Mouse (Mus musculus) retina, adult 2 months (tissue): Measurements from ENCODE around the gene Sema4b.

Source experiments
- DNase-seq: peaks from one replicate; pipeline ENCODE4 v3.0.0-alpha.2; 2012; ENCODE audit warnings: low read depth, low spot score

Sema4b gene

DNA sequence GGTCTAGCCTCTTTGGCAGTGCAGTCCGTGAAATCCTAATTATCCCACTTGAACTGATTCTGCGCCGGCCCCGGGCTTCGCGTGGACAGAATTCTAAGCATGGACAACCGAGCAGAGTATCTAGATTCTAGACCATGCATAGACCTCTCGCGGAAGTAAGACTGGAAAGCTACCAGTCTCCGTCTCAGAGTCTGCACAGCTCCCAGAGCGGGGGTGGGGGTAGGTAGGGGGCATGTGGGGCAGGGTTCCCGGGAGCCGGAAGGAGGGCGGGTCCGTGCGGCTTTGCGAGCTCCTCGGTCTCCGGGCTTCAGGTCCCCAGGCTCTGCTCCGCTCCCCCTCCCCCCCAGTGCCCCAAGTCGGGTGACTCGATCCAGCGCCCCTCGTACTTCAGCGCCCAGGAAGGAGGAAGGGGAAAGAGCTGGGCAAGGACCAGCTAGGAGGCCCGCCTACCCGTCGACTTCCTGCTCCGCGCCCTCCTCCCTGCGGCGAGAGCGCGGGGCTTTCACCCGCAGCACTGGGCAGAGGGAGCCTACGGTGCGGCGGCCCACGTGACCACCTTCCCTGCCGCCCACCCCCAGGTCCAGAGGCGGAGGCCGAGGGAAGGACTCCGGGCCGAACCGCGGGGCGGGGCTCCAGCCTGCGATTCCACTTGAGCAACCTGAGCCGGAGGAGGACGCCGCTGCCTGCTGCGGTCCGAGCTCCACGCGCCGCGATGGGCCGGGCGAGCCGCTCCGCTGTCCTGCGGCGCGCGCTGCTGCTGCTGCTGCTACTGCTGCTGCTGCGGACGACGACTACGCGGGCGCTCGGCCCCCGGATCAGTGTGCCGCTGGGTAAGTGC, 11.5 kb downstream of the Sema4b start:
- DNase-seq: no peak

DNA sequence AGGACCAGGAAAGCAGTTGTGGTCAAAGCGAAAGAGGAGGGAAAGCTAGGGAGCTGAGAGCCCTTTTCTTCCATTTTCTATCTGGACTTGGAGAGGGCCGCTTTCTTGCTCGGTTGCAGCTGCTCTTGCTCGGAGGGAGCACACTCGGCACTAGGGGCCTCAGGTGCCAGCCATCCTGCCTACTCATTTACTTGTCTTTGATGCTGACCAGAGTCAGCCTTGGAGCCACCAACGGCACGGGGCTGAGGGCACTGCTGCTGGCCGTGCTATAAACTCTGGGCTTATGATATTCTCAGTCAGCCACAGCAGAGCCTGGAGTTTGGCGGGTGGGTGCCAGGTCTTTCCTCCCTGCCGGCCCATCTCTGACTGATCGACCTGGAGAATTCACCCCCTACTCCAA, 12.2 kb downstream of the Sema4b start:
- DNase-seq: no peak

DNA sequence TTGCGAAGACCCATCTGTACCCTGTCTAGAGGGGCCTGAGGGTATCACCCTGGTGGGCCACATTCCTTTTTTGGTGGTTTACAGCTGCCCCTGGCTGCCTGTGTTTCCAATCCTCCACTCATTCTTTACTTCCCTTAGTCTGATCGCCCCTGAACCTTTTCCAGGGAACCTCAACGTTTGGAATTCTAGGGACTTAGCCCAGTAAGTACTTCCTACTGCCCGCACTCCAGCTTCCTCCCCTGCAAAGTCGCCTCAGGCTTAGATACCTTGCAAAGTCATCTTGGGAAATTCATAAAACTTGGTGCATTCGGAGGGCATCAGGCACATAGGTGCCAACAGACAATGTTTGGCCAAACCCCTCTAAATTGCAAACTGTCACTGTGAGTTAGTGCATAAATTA, 12.6 kb downstream of the Sema4b start:
- no peak for DNase-seq

DNA sequence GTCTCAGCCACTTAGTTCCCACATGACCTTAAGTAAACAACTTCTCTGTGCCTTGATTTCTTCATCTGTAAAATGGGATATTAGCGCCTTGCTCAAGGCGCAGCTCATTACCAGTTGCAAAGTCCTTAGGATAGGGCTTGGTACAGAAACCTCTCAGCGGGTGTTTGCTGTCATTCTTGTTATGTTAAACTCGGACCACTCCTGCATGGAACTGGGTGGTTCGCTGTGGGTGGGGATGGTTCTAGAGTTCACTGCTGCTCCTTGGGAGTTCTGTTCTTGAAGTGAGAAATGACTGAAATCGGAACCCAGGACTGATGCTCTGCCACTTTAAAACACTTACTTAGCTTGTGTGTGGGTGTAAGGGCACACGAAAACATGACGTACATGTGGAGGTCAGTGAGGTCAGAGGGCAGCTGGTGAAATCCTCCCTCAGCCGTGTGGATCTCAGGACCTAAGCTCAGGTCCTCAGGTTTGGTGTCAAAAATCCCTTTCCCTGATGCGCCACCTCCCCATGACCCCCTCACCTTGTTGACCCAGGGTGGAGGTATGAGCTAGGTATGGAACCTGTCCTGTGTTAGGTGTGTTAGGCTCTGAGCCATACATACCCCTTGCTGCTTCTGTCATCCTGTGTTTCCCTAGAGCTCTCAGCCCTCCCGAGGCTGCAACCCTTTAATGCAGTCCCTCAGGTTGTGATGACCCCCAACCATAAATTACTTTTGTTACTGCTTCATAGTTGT, 13.4 kb downstream of the Sema4b start:
- DNase-seq: no peak

DNA sequence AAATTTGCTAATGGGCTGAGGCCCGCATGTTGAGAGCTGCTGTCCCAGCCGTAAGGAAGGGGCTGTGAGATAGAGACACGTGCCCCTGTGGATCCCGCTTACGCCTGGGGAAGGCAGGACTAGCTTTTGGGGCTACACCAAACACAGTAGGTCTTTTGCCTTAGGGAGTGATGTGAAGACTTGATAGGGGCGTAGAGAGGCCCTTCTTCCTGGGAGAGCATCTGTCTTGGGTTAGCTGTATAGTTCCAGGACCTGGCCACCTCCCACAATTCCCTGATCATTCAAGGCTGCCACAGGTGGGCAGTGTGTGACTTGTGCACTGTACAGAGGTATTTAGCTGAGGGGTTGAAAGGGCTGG, 13.9 kb downstream of the Sema4b start:
- DNase-seq: no peak

DNA sequence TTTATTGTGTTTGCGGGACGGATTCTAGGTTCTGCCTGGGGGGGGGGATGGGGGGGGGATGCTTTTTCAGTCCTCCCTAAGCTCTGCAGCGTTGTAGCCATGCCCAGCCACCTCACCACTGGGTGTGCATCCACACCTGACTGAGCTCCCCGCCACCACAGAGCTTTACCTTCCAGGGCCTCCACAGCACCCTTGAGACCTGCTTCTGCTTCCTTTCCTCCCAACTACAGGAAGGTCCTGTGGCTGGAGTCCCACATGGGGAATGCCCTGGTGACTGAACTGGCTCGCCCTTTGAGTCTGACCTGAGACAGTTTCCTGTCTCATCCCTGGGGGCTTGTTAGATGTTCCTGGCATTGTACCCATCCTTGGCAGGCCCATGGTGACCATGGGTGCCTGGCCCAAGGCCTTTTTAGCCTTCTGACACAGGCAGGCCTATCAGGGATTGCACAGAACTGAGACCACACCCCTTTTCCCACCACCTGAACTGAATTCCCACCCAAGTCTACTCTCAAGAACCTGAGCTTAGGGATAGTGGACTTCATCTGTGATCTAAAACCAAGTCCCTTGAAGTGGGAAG, 14.4 kb downstream of the Sema4b start:
- DNase-seq: no peak

DNA sequence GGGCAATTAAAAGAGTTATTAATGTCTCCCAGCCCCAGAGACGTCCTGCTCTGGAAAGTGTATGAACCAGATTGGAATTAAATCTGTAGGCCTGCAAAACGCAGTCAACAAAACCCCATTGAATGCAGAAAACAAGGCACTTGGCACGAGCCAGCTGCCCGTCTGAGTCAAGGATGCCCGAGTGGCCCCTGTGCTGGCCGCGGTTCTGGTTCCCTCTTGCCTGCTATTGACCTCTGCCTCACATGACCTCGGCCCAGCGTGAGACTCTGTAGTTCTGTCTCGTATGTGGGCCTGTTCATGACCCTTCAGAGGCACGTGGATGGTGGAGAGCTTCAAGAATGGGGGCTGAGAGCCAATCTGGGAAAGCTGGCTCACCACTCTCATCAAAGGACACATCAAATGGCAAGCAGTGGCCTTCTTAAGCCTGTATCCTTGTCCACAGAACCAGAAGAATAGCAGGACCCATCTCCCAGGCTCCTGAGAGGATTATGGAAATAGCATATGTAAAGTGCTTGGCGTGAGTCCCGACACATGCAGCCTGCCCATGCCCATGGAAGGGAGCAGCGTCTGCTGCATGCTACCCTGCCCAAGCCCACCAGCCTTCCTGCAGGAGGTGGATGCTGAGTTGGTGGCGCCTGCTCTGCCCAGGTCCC, 15.4 kb downstream of the Sema4b start:
- DNase-seq: no peak

DNA sequence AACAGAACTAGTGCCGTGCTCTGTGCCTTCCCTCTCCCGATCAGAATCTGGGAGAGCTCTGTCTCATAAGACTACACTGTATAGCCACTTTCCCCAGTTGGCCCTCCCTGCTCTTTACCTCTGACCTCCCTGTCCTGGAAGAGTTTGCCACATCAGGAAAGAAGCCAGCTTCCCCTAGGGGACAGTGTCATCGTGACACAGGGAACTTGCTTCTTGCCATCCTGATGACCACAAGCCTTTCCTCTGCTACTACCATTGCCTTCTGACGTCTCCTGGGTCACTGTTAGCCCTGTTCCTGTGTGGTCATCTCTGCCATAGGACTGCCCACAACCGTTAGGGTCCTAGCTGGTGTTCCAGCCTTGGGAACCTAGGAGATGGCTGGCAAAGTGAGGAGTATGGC, 16.3 kb downstream of the Sema4b start:
- no peak for DNase-seq

DNA sequence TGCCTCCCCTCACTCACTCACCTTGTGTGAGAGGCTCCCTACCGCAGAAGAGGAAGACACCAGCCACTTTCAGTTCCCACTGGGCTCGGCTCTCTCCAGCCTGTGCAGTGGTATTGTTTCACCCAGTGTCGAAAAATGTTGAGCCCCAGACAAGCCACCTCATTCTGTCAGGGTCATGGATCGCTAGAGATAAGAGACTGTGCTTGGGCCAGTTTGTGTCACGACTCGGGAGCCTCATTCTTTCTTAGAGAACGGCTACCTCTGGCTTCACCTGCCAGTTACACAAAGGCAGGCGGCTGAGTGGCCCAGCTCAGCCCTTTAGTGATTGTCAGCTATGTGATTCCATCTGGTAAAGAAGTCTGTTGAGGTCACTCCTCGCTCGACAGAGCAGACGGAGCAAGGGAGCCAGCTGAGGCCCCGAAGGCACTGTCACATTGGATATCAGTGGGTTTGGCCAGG, 17.0 kb downstream of the Sema4b start:
- DNase-seq: no peak

DNA sequence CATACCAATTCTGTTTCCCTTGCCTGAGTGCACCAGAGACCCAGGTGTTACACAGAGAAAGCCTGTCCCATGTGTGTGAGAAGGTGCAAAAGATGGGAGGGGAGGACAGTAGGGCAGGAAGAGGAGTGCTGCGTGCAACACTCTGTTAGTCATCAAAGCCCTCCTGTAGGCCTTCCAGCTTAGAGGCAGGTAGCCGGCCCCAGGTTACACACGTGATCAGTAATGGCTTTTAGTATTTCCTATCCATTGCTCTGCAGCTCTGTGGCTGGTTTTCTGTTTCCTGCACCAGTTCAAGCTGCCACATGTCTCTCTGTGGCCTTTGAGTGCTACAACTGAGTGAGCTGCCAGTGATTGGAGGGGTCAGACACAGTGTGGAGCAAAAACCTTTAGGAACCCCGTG, 17.7 kb downstream of the Sema4b start:
- DNase-seq: no peak

DNA sequence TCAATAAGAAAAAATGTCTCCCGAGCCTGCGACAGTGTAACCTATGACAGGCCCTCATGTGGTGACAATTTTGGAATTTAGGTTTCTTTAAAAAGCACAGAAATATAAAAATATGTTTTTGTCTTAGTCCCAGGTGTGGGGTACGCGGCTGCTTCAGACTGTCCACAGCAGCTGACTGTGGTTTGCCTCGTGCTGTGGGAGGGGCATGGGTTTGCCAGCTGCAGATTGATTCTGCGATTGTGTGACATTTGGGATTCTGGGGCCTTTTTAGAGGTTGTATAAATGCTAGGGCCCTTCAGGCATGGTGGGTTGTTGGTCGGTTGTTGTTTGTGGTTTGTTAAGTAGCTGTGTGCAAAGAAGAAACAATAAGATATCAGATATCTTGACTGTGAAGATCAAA, 18.3 kb downstream of the Sema4b start:
- DNase-seq: no peak

DNA sequence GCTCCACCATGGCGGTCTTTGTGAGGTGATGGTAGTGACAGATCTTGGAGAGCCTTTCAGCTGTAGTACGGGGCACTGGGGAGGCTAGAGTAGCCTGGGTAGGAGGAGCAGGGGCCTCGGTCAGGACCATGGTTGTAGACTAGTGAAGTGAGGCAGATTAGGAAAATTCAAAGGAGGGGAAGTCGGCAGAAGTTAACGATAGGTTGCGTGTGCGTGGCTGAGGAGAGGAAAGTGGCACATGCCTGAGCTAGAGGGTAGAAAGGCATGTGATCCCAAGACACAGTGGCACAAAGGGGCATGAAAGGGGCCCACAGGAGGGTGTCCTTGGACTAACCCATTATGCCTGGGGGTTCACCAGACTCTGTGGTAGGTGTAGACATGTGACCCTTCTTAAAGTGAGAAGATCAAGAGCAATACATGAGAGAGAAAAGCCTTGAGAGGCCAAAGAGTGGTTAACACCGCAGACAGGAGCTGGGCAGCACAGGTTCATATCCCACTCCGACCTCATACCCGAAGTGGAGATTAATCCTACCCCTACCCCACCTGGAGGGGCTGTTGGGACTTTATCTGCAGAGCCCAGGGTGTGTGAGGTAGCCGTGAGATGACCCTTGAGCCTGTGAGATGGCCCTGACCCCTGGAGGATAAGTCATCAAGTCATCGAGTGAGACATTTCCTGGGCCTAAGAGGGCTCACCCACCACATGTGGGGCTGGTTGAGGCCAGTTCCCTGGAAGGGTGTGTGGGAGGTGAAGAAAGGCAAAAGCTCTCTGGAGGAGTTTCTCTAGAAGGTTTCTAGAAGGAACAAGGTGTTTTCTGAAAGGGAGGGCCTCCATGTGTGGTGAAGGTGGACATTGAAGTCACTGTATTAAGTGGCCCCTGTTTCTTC, 19.3 kb downstream of the Sema4b start:
- DNase-seq: no peak

DNA sequence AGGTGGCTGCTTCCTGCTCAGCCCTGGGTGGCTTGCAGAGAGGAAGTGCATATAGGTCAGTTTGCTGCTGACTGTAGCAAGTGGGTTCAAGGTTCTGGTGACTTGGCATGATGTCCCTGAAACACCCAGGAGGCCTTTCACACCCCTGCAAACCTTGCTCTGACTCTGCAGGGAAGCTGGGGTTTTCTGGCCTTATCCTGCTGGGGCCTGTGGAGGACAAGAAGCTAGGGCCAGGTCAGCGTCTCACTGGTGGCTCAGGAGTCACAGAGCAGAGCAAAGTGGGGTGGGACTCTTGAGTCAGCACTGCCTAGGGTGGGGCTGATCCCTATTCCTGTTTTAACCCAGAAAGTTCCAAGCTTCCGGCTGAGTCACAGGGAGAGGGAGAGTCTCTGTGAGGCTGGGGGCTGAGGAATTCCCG, 20.7 kb downstream of the Sema4b start:
- no peak for DNase-seq

DNA sequence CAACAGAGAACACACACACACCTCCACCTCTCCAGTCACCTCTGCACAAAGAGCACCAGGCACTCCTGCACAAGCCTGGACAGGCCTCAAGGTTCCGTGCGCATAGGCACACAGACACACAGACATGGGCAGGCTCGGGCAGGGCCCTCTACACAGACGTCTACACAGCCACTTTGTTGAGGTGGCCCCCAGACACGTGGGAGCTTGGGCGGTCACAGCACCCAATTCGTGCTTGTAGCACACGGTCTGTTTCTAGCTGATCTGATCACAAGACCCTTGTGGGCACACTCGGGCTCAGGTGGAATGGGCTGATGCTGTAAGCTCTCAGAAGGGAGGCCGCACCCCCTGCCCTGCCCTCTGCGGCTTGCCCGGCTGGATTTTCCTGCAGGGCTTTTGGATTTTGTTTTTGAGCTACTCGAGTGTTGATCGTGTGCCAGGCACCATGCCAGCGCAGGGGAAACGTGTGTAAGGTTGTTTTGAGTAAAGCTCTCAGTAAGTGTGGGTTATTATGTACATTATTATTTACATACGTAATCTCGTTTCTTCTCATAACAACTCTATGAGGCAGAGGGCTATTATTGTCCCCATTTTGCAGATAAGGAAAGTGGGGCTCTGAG, 21.5 kb downstream of the Sema4b start:
- no peak for DNase-seq

DNA sequence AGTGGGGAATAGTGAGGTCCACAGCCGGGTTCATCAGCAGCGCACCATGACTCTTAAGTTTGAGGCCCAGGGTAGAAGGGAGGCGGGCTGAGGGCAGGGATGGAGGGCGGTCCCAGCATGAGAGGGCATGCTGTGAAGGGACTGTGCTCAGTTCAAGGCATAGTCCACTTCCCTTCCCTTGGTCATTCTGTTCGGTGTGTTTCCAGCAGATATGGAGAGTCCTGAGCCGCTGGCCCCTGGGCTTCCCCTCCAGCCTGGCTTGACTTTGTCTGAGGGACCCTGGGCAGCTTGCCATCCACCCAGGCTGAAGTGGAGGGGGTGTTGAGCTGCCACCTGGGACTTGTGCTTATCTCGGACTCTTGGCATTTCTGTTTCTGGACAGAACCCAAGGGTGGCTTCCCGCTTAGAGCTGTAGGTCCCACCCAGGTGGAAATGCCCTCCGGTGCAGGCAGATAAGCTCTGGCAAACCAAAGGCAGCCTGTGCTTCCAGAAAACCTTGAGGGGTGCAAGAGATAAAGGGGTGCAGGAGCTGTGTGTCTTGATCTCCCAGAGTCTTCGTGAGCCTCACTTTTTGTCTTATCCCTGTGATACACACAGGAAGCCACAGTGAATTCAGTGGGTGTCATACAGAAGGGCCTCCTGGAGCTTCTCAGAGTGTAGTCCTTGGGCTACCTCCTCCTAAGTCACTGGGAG, 22.2 kb downstream of the Sema4b start:
- no peak for DNase-seq

DNA sequence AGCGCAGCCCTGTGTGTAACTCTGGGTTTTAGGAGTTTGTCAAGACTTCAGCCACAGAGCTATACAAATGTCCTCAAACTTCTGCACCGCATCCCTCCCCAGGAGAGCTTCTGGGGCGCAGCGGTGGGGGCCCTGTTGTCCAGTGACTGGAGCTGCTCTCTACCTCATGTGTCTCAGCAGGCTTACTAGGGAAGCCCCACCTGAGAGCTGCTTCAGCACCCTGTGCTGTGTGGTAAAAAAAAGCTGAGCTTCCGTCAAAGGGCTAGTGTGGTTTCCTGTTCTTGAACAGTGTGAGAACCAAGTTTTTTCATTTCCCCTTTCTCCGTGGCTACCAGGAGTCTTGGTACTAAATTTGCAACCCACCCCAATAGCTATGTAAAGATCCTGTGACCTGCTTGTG, 23.0 kb downstream of the Sema4b start:
- no peak for DNase-seq

DNA sequence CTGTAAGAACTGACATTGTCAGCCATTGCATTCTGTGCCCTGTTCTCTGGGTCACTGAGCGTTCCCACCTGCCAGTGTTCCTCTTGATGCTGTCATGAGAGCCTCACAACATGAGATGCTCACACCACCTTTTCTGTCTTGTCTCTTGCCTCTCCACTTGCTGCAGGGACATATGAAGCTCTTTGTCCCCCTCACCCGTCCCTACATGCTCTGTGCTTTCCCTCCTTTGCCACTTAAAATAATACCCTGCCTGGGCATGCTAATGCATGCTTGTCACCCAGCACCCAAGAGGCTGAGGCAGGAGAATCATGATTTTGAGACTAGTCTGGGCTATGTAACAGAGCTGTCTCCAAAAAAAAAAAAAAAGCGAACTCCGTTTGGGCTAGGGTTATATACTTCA, 24.3 kb downstream of the Sema4b start:
- DNase-seq: no peak

DNA sequence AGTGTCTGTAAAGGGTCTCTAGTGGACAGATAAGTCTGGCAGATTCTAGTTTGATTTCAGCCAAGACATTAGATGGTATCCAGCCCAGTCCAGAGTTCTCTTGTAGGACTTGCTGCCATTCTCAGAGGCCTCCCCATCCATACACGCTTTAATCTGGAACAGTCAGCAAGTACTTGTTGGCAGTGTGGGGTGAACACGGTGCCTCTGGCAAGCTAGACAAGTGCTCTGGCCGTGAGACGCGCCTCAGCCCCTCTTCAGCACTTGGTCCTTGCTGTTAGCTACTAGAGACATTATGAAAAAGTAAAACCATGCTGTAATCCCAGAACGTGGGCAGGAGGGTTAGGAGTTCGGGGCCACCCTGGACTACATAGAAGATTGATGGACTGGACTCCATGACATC, 27.0 kb downstream of the Sema4b start:
- DNase-seq: no peak

DNA sequence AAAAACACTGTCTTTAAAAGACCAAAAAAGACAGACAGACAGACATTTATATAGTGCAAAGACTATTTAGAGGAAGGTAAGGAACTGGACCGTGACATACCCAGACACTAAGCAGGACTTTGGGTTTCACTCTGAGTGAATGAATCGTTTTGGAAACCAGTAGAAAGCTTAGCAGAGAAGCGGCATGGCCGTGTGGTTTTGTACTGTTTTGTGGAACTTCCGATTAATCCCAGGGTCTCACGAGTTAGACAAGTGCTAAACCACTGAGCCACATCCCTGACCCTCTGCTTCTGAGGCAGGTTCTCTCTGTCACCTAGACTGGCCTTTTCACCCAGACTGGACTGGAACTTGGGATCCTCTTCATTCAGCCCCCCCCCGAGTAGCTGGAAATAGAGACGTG, 27.8 kb downstream of the Sema4b start:
- no peak for DNase-seq

DNA sequence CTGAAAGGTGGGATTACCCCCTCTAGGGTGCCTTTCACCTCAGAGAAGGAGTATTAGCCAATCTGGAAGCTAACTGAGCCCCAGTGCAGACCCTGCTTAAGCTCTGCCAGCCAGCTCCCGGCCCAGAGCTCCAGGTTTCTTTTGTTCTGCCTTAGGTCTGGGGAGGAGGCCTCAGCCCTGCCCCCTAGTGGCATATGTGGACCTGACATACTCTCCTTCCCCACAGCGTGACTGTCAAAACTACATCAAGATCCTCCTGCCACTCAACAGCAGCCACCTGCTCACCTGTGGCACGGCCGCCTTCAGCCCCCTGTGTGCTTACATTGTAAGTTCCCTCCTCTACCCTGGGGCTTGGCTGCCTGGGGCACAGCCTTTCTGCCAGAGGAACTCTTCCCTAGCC, 28.8 kb downstream of the Sema4b start:
- DNase-seq: peak; percentile 47
